Mouse (Mus musculus): ENCODE measurements at regions not wholly inside any gene's neighbourhood (a gene's known extent, or its start where the extent isn't known, plus 50 kb on each side); places are given as distances from the start of the nearest gene placed in this dataset.

DNA sequence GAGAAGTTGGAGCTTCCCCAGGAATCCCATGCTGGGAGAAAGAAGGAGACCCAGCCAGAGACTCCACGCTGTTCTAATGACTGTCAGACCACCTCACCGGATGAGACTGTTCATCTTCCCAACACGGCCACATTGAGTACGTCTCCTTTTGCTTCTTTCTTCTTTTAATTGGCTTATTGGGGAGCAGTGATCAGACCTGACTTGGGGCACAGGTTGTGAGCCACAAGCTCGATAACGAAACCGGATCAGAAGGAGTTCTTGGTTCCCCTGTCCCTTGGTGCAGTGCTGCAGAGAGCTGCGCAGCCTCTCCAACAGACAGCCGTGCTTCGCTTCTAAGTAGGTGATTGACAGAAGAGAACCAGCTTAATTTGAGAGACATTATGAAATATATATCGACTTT lies 188.4 kb downstream of the Rpap3 start:
- H3K4me1 ChIP-seq (replicated peaks; ENCODE audit: control insufficient read depth, insufficient read depth, low read length), result peaks cover 9% of the 10 kb centered on the region
- no peak for DNase-seq
- TF ChIP-seq POLR2A (IDR thresholded peaks at IDR 0.05; ENCODE audit: control insufficient read depth, extremely low read depth, insufficient read depth, low read length, poor library complexity) (no peak), CTCF (IDR thresholded peaks at IDR 0.05; ENCODE audit: borderline replicate concordance, control insufficient read depth, extremely low read depth, insufficient read depth, low read length, poor library complexity) (no peak)
- 96% methylated on average over 11 of the region's 11 CpGs for WGBS
- no peak overlapping the region for H3K27ac ChIP-seq (ENCODE audit: control insufficient read depth, insufficient read depth, low read length)
- no peaks in the 10 kb centered on the region for H3K36me3 ChIP-seq (ENCODE audit: control insufficient read depth, insufficient read depth, low read length)
- H3K4me3 ChIP-seq (ENCODE audit: control insufficient read depth, insufficient read depth, low read length), result no peak overlapping the region
- no peaks in the 10 kb centered on the region for H3K27me3 ChIP-seq (ENCODE audit: control insufficient read depth, insufficient read depth, low read length)

DNA sequence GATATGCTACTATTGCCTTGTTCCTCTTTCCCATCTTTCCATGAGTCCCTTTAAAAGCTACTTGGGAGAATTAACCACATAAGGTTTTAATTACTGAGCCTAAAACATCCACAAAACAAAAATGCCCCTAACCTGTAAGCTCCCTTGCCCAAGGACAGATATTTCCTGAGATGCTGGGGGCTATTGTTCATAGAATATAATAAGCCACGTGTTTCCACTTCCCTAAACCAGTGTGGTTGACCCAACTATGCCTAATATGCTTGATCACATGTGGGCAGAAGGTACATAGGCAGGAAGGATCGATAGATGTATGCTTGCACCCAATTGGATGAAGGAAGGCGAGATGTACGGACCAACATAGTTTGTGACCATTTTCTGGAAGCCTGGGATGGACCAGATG lies 189.9 kb downstream of the Rpap3 start:
- TF ChIP-seq POLR2A (IDR thresholded peaks at IDR 0.05; ENCODE audit: control insufficient read depth, extremely low read depth, insufficient read depth, low read length, poor library complexity) (no peak), CTCF (IDR thresholded peaks at IDR 0.05; ENCODE audit: borderline replicate concordance, control insufficient read depth, extremely low read depth, insufficient read depth, low read length, poor library complexity) (no peak)
- no peak overlapping the region for H3K4me3 ChIP-seq (ENCODE audit: control insufficient read depth, insufficient read depth, low read length)
- no peak overlapping the region for H3K27ac ChIP-seq (ENCODE audit: control insufficient read depth, insufficient read depth, low read length)
- 62% methylated on average over 4 of the region's 4 CpGs for WGBS
- DNase-seq, result no peak
- H3K36me3 ChIP-seq (ENCODE audit: control insufficient read depth, insufficient read depth, low read length), result no peaks in the 10 kb centered on the region
- peaks cover 5% of the 10 kb centered on the region for H3K4me1 ChIP-seq (replicated peaks; ENCODE audit: control insufficient read depth, insufficient read depth, low read length)
- no peaks in the 10 kb centered on the region for H3K27me3 ChIP-seq (ENCODE audit: control insufficient read depth, insufficient read depth, low read length)

DNA sequence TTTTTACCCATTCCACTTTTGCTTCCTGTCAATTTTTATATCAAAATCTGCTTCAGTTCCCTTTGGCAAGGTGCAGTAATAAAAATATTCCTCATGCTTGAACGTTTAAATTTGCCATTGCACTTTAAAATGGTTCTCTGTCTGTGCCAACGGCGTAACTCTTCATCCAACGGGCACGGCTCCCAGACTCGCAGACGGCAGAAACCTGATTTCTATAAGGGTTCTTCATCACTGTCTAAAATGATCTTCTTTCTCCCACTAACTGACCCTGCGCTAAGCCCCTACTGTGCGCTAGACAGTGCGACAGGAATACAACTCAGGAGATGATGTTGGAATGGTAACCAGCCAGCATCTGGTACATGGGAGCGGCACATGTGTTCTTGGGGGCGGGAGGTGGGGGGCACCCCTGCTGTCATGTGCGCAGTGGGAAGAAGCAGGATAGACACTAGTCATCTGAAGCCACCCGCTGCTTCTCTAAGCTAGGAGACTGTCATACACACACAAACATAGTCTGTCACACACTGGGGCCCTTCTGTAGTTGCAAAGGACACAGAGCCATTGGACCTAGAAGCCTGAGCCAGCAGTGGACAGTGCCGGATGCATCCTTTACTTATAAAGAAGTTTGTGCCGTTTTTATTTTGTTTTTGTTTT lies 197.8 kb downstream of the Rpap3 start:
- Histone ChIP-seq H3K27me3 (ENCODE audit: control insufficient read depth, insufficient read depth, low read length) (no peaks in the 10 kb centered on the region), H3K4me1 (replicated peaks; ENCODE audit: control insufficient read depth, insufficient read depth, low read length) (no peaks in the 10 kb centered on the region), H3K4me3 (ENCODE audit: control insufficient read depth, insufficient read depth, low read length) (no peak overlapping the region), H3K36me3 (ENCODE audit: control insufficient read depth, insufficient read depth, low read length) (no peaks in the 10 kb centered on the region), H3K27ac (ENCODE audit: control insufficient read depth, insufficient read depth, low read length) (no peak overlapping the region)
- TF ChIP-seq POLR2A (IDR thresholded peaks at IDR 0.05; ENCODE audit: control insufficient read depth, extremely low read depth, insufficient read depth, low read length, poor library complexity) (no peak), CTCF (IDR thresholded peaks at IDR 0.05; ENCODE audit: borderline replicate concordance, control insufficient read depth, extremely low read depth, insufficient read depth, low read length, poor library complexity) (no peak)
- WGBS, result 95% methylated on average over 16 of the region's 16 CpGs
- DNase-seq, result no peak

DNA sequence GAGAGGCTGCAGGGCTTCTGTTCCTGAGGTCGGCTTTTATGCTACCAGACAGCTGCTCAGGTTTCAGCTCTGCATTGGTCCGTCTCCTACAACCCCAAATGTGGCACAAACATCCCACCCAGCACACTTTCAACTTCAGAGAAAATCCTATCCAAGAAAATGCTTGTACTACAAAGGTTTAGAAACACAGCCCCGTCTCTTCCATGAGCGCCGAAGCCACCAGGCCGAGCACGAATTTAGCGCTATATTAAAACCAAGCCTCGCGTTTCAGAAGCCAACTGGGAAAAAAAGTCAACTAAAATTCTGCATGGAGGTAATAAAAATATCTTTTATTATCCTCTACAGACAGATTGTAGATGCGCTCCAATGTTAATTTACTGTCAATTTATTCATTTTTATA lies 198.4 kb downstream of the Rpap3 start:
- H3K4me3 ChIP-seq (ENCODE audit: control insufficient read depth, insufficient read depth, low read length), result no peak overlapping the region
- no peak for TF ChIP-seq CTCF (IDR thresholded peaks at IDR 0.05; ENCODE audit: borderline replicate concordance, control insufficient read depth, extremely low read depth, insufficient read depth, low read length, poor library complexity)
- TF ChIP-seq POLR2A (IDR thresholded peaks at IDR 0.05; ENCODE audit: control insufficient read depth, extremely low read depth, insufficient read depth, low read length, poor library complexity), result no peak
- H3K36me3 ChIP-seq (ENCODE audit: control insufficient read depth, insufficient read depth, low read length), result no peaks in the 10 kb centered on the region
- H3K4me1 ChIP-seq (replicated peaks; ENCODE audit: control insufficient read depth, insufficient read depth, low read length), result no peaks in the 10 kb centered on the region
- DNase-seq, result no peak
- H3K27ac ChIP-seq (ENCODE audit: control insufficient read depth, insufficient read depth, low read length), result no peak overlapping the region
- no peaks in the 10 kb centered on the region for H3K27me3 ChIP-seq (ENCODE audit: control insufficient read depth, insufficient read depth, low read length)
- WGBS, result 96% methylated on average over 11 of the region's 11 CpGs

DNA sequence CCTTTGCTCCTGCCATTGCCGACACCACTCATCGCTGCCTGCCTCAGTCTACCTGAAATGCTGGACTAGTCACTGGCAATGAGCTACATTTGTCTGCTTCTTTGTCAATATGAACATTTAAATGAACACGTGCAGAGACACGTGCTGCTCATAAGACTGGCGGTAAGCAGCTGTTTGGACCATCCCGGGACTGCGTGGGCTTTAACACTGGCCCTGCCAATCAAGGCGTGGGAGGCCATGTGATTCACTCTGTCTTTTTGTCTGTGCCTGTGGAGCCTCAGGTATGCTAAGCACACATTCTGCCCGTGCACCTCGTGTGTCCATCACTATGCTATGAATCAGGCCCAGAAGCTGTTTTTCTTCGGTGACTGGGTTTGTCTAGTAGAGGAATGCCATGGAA lies 199.9 kb downstream of the Rpap3 start:
- no peak overlapping the region for H3K4me3 ChIP-seq (ENCODE audit: control insufficient read depth, insufficient read depth, low read length)
- H3K27ac ChIP-seq (ENCODE audit: control insufficient read depth, insufficient read depth, low read length), result no peak overlapping the region
- WGBS, result 97% methylated on average over 11 of the region's 11 CpGs
- H3K27me3 ChIP-seq (ENCODE audit: control insufficient read depth, insufficient read depth, low read length), result no peaks in the 10 kb centered on the region
- H3K36me3 ChIP-seq (ENCODE audit: control insufficient read depth, insufficient read depth, low read length), result no peaks in the 10 kb centered on the region
- TF ChIP-seq CTCF (IDR thresholded peaks at IDR 0.05; ENCODE audit: borderline replicate concordance, control insufficient read depth, extremely low read depth, insufficient read depth, low read length, poor library complexity) (no peak), POLR2A (IDR thresholded peaks at IDR 0.05; ENCODE audit: control insufficient read depth, extremely low read depth, insufficient read depth, low read length, poor library complexity) (no peak)
- H3K4me1 ChIP-seq (replicated peaks; ENCODE audit: control insufficient read depth, insufficient read depth, low read length), result no peaks in the 10 kb centered on the region; the same call in 1 of the 2 replicates
- DNase-seq, result no peak

DNA sequence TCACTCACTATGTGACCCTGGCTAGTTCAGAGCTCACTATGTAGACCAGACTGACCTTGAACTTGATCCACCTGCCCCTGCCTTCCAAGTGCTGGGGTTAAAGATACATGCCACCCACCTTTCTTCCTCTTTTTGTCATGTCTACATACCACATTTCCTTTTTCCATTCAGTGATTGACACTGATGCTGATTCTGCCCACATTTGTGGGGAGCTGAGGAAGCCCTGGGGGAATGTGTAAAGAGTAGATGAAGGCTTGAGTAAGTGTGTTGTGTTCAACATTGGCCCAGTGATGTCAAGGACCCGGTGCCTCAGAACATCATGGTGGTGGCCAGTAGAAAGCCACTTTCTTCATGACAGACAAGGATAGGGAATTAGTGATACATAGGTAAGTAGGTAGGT lies 201.3 kb downstream of the Rpap3 start:
- no peak overlapping the region for H3K27ac ChIP-seq (ENCODE audit: control insufficient read depth, insufficient read depth, low read length)
- TF ChIP-seq CTCF (IDR thresholded peaks at IDR 0.05; ENCODE audit: borderline replicate concordance, control insufficient read depth, extremely low read depth, insufficient read depth, low read length, poor library complexity) (no peak), POLR2A (IDR thresholded peaks at IDR 0.05; ENCODE audit: control insufficient read depth, extremely low read depth, insufficient read depth, low read length, poor library complexity) (no peak)
- no peaks in the 10 kb centered on the region; the same call in 1 of the 2 replicates for H3K4me1 ChIP-seq (replicated peaks; ENCODE audit: control insufficient read depth, insufficient read depth, low read length)
- no peak overlapping the region for H3K4me3 ChIP-seq (ENCODE audit: control insufficient read depth, insufficient read depth, low read length)
- no peaks in the 10 kb centered on the region for H3K36me3 ChIP-seq (ENCODE audit: control insufficient read depth, insufficient read depth, low read length)
- H3K27me3 ChIP-seq (ENCODE audit: control insufficient read depth, insufficient read depth, low read length), result no peaks in the 10 kb centered on the region
- no peak for DNase-seq
- WGBS, result 11% methylated on average over 1 of the region's 1 CpGs

DNA sequence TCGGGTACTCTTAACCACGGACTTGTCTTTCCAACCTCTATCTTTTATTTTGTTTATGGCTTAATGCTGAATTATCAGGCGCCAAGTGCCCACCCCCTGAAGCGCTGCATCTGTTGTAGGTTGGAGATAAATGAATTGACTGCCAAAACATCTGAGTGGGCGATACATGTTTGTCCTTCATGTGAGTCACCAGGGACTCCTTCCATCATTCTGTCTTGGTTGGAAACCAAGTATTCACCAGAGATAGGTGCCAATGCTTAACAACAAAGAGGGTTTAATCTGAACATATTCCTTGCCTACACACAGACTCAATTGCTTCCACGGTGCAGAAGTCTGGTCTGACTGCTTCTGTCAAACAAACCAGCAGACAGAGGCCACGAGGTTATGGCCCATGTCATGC lies 203.6 kb downstream of the Rpap3 start:
- no peak for TF ChIP-seq CTCF (IDR thresholded peaks at IDR 0.05; ENCODE audit: borderline replicate concordance, control insufficient read depth, extremely low read depth, insufficient read depth, low read length, poor library complexity)
- TF ChIP-seq POLR2A (IDR thresholded peaks at IDR 0.05; ENCODE audit: control insufficient read depth, extremely low read depth, insufficient read depth, low read length, poor library complexity), result no peak
- no peak for DNase-seq
- H3K27me3 ChIP-seq (ENCODE audit: control insufficient read depth, insufficient read depth, low read length), result no peaks in the 10 kb centered on the region
- WGBS, result 81% methylated on average over 7 of the region's 7 CpGs
- no peaks in the 10 kb centered on the region for H3K36me3 ChIP-seq (ENCODE audit: control insufficient read depth, insufficient read depth, low read length)
- no peaks in the 10 kb centered on the region; the same call in 1 of the 2 replicates for H3K4me1 ChIP-seq (replicated peaks; ENCODE audit: control insufficient read depth, insufficient read depth, low read length)
- no peak overlapping the region for H3K27ac ChIP-seq (ENCODE audit: control insufficient read depth, insufficient read depth, low read length)
- H3K4me3 ChIP-seq (ENCODE audit: control insufficient read depth, insufficient read depth, low read length), result no peak overlapping the region
